Mouse (Mus musculus) frontal cortex, postnatal 36 days (tissue): ENCODE measurements at regions not wholly inside any gene's neighbourhood (a gene's known extent, or its start where the extent isn't known, plus 50 kb on each side); places are given as distances from the start of the nearest gene placed in this dataset.

Source experiments
- DNase-seq, 2 experiments: peaks; one replicate each; pipeline ENCODE4 v3.0.0; 2022; ENCODE audit warnings: low spot score in 2 of 2

DNA sequence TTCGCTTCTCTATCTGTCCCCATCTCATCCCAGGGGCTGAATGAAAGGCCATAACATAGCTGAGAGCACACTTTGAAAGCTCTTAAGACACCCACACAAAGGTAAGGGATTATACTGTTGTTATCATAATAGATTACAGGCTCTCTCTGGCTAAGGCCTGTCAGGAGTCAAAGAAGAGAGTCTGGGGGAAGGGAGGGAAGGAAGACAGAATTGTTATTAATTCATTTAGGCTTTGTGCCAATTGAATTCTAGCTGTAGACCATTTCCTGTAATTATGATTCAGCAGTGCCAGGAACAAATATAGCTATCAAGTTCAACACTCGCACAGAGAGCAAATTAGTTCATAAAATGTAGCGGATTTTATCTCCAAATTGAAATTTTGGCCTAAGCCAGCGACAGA is 369.3 kb upstream of the Gm10306 start:
- no peak for DNase-seq

GRCm38 (mm10) chr4:94188354-94188753 is 368.0 kb upstream of the Gm10306 start:
- no peak for DNase-seq

DNA sequence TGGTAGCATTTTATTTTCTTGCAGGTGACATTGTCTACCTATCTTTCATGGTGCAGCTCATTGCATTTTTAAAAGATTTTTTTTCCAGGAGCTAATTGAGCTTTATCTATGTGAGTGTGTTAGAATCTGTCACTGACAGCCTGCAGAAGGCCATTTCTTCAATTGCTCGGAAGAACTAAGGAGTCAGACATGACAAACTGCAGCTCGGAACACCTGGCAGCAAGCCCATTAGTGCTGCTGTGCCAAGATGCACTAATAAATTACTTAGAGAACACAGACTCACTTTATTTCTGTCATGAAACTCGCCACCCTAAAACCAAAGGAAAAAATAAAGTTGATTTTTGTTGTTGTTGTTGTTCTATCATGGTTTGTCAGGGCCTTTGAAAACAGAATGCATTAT is 367.5 kb upstream of the Gm10306 start:
- DNase-seq = no peak

- DNase-seq = peak in 1 of 2 experiments; percentile 3
These were observed 365.4 kb upstream of the Gm10306 start for GRCm38 (mm10) chr4:94190940-94191339.

- no peak for DNase-seq
These were observed 340.1 kb upstream of the Gm10306 start for GRCm38 (mm10) chr4:94216265-94216664.

DNA sequence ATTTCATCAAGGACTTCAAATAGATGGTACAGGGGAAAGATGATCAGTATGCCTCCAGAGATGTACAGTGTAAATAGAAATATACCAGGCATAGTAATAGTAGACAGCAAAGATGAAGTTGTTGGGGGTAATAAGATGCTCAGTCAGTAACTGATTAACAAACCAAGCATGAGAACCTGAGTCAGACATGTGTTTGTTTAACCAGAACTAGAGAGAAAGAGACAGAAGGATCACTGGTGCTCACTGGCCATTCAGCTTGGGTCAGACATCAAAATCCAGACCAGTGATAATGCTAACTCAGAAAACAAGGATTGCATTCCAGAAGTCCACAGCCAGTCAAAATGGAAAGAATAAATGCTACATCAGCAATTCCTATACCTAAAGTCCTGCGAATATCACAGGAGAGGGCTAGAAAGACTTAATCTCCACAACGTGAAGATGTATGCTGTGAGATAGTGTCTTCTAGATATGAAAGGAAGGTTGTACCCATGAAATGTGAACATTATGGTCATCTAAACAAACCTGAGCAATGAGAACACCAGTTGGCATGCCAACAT is 320.6 kb upstream of the Gm10306 start:
- DNase-seq = no peak

DNA sequence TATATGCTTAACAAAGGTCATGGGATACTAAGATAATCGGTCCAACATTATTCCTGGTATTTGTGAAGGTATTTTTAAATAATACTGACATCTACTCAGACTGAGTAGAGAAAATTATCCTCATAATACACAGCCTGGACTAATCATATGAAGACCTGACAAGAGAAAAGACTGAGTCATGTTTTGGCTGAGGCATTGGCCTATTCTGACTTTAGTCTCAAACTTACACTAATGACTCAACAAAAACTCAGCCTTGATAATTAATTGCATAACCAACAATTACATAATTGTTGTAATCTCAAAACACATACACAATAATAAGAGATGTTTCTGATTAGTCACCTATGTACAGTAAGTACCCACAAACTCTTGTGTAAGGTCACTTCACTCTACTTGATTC is 300.3 kb upstream of the Gm10306 start:
- DNase-seq = no peak

DNA sequence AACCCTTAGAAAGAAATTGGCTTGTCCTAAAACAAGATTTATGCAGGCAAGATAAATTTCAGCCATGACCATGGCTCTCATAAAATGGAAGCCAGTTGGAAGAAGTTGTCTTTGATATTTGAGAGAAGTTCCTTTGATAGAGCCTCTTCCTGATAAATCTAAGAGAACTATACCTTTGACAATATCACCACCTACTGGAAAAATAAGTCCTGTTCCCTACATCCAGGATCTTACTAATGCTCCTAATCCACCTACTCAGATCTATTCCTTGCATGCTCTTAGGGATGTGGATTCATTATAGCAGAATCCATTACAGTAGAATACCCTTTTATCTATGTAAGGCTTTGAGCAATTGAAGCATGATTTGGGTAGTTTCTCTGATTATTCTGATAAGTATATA is 295.2 kb upstream of the Gm10306 start:
- no peak for DNase-seq

GRCm38 (mm10) chr4:94281732-94282131 is 274.6 kb upstream of the Gm10306 start:
- DNase-seq = no peak

- DNase-seq = no peak
These were observed 264.2 kb upstream of the Gm10306 start for GRCm38 (mm10) chr4:94292150-94292549.

GRCm38 (mm10) chr4:94317298-94317697 is 239.0 kb upstream of the Gm10306 start:
- peak in 1 of 2 experiments; percentile 17 for DNase-seq

DNA sequence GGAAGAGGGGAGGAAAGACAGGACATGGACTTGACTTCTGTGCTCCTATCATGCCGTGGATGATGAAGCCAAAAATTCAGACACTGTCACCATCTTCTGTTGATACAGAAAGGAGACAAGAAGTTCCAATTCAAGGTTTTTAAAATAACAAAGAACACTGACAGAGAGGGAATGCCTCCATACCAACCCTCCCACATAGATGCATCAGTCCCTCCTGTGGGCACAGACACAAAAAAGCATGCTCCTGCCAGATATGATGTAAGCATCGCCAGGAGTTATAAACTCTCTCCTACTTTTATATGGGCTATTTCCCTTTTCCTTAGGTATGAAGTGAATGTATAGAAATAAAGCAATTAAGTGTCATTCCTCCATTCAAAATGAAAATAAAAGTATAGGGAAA is 229.6 kb upstream of the Gm10306 start:
- no peak for DNase-seq

DNA sequence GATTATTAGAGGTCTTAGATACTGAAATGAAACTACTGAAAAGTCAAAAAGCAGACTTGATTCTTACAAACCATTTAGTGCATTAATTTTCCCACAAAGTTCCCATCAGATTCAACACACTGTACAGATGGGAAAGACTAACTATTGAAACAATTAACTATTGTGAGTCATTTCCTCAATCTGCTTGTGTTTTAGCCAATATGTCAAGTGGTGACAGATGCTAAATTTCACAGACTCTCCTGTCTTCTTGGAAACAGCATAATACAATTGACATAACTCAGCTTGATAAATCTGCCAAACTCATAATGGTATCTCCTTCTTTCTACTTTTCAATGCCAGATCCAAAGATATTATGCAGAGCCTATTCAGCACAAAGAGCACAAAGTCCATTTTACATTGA is 213.0 kb upstream of the Gm10306 start:
- DNase-seq = no peak

GRCm38 (mm10) chr4:94349273-94349672 is 207.1 kb upstream of the Gm10306 start:
- peak; percentile 7 to 60 for DNase-seq

GRCm38 (mm10) chr4:94356982-94357381 is 199.4 kb upstream of the Gm10306 start:
- peak in 1 of 2 experiments; percentile 10 for DNase-seq

DNA sequence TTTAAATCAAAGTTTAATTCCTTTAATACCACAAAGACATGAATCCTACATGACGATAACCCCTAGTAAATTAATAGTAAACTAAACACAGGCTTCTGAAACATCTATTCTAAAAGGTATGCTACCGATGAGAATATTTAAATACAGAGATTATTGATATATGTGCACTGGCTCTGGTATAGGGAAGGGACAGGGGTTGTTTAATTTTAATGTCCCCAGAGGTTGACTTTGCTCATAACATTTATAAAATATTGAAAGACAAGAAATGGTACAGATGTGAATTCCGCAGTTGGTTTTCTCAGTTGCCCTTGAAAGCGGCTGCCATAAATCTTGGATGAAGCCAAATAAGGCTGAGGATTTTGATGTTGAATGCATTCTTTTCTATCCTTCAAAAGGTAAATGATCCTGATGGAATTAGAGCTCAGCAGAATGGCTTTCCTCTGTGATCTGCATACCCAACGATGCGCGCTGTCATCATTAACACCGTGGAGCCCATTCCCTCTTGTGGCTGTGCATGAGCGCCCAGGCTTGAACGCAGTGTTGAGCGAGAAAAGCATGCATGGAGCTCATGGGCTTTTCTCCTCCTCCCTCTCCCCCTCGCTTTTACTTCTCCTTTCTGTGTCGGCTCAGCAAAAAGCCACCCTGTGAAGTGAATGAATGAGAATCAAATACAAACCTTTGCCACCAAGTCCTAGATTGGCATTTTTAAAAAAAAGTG is 195.4 kb upstream of the Gm10306 start:
- no peak for DNase-seq

GRCm38 (mm10) chr4:94361528-94362217 is 194.7 kb upstream of the Gm10306 start:
- peak in 1 of 2 experiments; percentile 5 for DNase-seq

- DNase-seq = no peak
These were observed 191.0 kb upstream of the Gm10306 start for GRCm38 (mm10) chr4:94365375-94365774.

DNA sequence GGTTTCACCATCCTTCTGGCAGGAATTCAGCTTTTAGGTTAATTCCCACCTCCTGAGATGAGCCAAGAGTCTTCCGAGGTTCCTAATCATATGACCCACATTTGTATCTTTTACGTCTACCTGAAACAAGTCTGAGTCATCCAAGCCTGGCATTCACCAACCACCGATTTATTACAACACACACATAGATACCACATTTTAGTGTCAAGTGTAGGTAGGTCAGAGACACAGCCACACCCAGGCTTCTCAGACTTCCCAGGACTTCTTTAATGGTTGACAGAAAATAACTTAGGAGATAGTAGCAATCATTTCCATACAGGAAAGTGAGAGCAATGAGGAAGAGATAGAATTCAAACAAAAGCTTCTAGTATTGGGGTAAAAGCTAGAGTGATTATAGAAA is 189.2 kb upstream of the Gm10306 start:
- no peak for DNase-seq

DNA sequence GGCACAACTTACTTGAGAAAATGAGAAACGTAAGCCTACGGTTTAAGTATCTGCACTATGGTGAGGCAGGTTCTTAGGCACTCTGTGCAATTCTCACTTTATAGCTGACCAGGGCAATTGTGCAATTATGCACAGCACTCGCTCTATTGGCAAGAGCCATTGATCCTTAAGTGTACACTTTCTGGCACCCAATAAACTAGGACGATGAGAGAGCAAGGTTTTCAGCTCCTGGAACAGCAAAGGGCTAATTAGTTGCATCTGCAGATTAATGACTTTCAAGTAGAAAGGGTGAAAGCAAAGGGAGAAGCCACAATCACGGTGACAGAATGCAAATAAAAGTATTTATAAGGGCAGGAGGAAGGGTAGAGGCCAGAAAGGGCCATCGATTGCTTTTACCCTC is 185.4 kb upstream of the Gm10306 start:
- no peak for DNase-seq

- no peak for DNase-seq
These were observed 180.1 kb upstream of the Gm10306 start for GRCm38 (mm10) chr4:94376256-94376655.

- DNase-seq = no peak
These were observed 170.6 kb upstream of the Gm10306 start for GRCm38 (mm10) chr4:94385703-94386102.

DNA sequence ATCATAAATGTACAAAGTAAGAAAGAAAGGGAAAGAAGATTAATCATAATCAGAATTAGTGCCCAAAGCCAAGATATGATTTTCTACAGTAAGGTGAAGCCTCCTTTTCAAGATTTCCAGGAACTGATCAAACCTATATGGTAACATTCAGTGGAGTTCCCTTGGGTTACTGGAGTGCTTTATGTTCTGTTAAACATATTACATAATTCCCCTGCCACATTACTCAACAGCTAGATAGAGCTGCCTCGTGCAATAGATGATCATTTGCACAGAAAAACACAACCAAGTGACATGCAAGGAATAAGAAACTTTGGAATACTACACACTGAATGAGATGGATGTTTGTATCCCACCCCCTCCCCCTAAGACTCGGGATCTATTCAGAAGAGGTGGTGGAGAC is 168.0 kb upstream of the Gm10306 start:
- DNase-seq = no peak
